Mouse (Mus musculus): ENCODE results near the gene Ahctf1.

DNA sequence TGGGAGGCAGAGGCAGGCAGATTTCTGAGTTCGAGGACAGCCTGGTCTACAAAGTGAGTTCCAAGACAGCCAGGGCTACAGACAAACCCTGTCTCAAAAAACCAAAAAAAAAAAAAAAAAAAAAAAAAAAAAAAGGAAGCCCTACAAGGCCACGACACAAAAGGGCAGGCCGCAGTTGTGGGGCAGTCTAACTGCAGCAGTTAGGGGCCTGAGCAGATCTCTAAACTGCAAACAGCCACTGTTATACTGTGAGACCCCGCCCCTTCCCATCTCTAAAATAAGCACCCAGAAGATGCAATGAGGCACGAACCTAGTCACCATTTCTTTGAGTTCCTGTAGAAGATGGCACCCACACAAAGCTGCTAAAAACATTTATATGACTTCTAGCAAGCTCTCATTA, 18.0 kb downstream of the Ahctf1 start:
- no peak for TF ChIP-seq CTCF (IDR thresholded peaks at IDR 0.05; ENCODE audit: control insufficient read depth, insufficient read depth, insufficient read length)
- TF ChIP-seq CEBPB (IDR thresholded peaks at IDR 0.05; ENCODE audit: low read depth) = no peak
- no peak for TF ChIP-seq USF1 (IDR thresholded peaks at IDR 0.05; ENCODE audit: low read depth)
- TF ChIP-seq MAX (IDR thresholded peaks at IDR 0.05) = no peak
- TF ChIP-seq MYOG (IDR thresholded peaks at IDR 0.05; ENCODE audit: control insufficient read depth, extremely low read depth, insufficient read length) = no peak
- no peak for TF ChIP-seq FOSL1 (IDR thresholded peaks at IDR 0.05; ENCODE audit: insufficient read depth, low read length, poor library complexity, severe bottlenecking)
